Mouse (Mus musculus) liver, adult 2 months (tissue): Measurements from ENCODE around the gene Taf1c.

Source experiments
- CTCF ChIP-seq: fragments of 200-500 bp; IDR thresholded peaks from 2 replicates; pipeline ENCODE4 v1.5.1; 2011; ENCODE audit warnings: low read depth, low read length, control low read depth
- POLR2A ChIP-seq: fragments of 200-500 bp; IDR thresholded peaks from 2 replicates; pipeline ENCODE4 v1.6.1; 2011; ENCODE audit warnings: low read length, control low read depth; ENCODE audit not compliant: insufficient read depth; ENCODE audit errors: extremely low read depth

GRCm38 (mm10) chr8:119642960-119643359 is 37.9 kb upstream of the Taf1c start:
- TF ChIP-seq CTCF (no peak), POLR2A (no peak)
